Mouse (Mus musculus) hindbrain, embryonic 15.5 days (tissue): ENCODE results near the gene S100a5. TPM values are rescaled to one million over a fixed set of nuclear protein-coding genes. Genes with fewer than 3 reads are reported as not detected.
A peak's percentile ranks its signal among the peaks of the same experiment; 100 is the strongest.

ENCODE experiments used
- ATAC-seq: fragments of 200-750 bp; cut with Nextera tagmentation; 2 replicates; pipeline ENCODE4 v1.8.0; 2017; ENCODE audit warnings: low read depth, moderate number of reproducible peaks, moderate TSS enrichment; ENCODE audit not compliant: low FRiP score
- H3K27ac ChIP-seq: fragments of 300-500 bp; sonication (generic); replicated peaks from 2 replicates; pipeline ENCODE4 v1.5.1; 2015; ENCODE audit warnings: mild to moderate bottlenecking, inconsistent platforms
- H3K27me3 ChIP-seq: fragments of 300-500 bp; sonication (generic); 2 replicates; pipeline ENCODE4 v1.6.1; 2015; ENCODE audit warnings: control low read depth, inconsistent platforms
- H3K36me3 ChIP-seq: fragments of 300-500 bp; sonication (generic); 2 replicates; pipeline ENCODE4 v1.6.1; 2015; ENCODE audit warnings: control low read depth, inconsistent platforms
- H3K4me1 ChIP-seq: fragments of 300-500 bp; sonication (generic); replicated peaks from 2 replicates; pipeline ENCODE4 v1.6.1; 2015; ENCODE audit warnings: control low read depth, inconsistent platforms
- H3K4me2 ChIP-seq: fragments of 300-500 bp; sonication (generic); 2 replicates; pipeline ENCODE4 v1.6.1; 2015; ENCODE audit warnings: moderate library complexity, mild to moderate bottlenecking, inconsistent platforms
- H3K4me3 ChIP-seq: fragments of 300-500 bp; sonication (generic); 2 replicates; pipeline ENCODE4 v1.5.1; 2015; ENCODE audit warnings: mild to moderate bottlenecking, inconsistent platforms
- H3K9ac ChIP-seq: fragments of 300-500 bp; sonication (generic); 2 replicates; pipeline ENCODE4 v1.6.1; 2015; ENCODE audit warnings: inconsistent platforms
- H3K9me3 ChIP-seq: fragments of 300-500 bp; sonication (generic); 2 replicates; pipeline ENCODE4 v1.6.1; 2016; ENCODE audit warnings: control low read depth, inconsistent platforms
- WGBS: fragments of 180-500 bp; shearing (Covaris S2); methylation state at CpG from one replicate; pipeline ENCODE4 v1.1.7; 2015; 5-methylcytosine and 5-hydroxymethylcytosine counted together
- polyA plus RNA-seq: library from polyadenylated mRNA; unstranded; fragments of >200 nt; fragmentation: Nextera tagmentation; extraction: Ambion mirVana; gene quantifications from 2 replicates; pipeline ENCODE4 v1.2.1, GENCODE M21; 2015

S100a5 gene
- polyA plus RNA-seq, 1 experiment from 2014 or later = not detected

DNA sequence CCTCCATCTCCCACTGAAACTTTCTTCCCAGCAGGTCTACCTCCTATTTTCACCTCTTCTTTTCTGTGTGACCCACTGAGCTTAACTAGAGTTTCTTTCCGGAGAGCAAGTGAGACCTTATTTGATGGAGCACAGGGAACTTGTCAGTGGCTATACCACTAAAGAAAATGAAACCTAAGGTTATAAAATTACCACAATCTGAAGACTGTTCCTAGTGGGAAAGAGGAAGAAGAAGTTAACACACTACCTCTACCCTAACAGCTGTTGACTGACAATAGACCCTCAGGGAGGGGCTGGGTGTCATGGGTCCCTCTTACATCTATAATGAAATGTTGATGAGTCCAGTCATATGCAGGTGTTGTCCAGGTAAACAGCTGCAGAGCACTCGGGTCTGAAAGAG, 23.7 kb downstream of the S100a5 start:
- no peak for ATAC-seq
- H3K9me3 ChIP-seq = no peaks in the 10 kb centered on the region
- H3K4me2 ChIP-seq = no peak overlapping the region
- H3K4me1 ChIP-seq = no peaks in the 10 kb centered on the region
- no peak overlapping the region for H3K4me3 ChIP-seq
- H3K9ac ChIP-seq = no peak overlapping the region
- H3K27ac ChIP-seq = no peak overlapping the region
- no peaks in the 10 kb centered on the region for H3K27me3 ChIP-seq
- no peaks in the 10 kb centered on the region for H3K36me3 ChIP-seq
- 86% methylated on average over 2 of the region's 2 CpGs for WGBS

DNA sequence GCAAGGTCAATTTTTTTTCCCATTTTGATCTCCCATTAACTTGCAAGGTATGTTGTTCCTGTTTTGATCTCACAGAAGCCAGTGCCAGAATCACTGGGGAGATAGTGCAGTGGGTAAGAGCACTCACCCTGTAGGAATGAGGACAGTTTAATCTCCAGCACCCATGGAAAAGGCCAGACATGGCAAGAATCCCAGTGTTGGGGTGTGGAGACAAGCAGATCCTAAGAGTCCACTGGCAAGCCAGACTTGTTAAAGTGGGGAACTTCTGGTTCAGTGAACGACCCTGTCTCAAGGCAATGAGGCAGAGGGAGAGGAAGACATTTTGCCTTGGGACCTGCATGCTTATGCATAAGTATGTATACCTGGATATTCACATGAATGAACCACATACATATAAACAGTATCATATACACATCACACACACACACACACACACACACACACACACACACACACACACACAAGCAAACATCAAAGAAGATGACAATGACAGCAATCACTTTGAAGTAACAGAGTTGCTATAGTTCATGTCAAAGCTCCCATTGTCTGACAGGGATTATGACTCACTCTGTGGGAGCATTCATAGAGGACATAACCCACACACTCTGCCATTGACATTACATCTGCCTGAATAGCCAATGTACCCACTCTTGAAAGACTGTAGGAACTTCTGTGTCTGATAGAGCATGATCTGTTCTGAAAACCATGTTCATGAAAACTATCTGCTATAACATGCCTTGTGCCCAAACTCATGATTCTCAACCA, 30.4 kb downstream of the S100a5 start:
- Histone ChIP-seq H3K4me1 (no peaks in the 10 kb centered on the region), H3K9me3 (no peaks in the 10 kb centered on the region), H3K27ac (no peak overlapping the region), H3K4me2 (no peak overlapping the region), H3K4me3 (no peak overlapping the region), H3K36me3 (no peaks in the 10 kb centered on the region), H3K9ac (no peak overlapping the region), H3K27me3 (no peaks in the 10 kb centered on the region)
- ATAC-seq = no peak
- WGBS = 91% methylated on average over 1 of the region's 1 CpGs

DNA sequence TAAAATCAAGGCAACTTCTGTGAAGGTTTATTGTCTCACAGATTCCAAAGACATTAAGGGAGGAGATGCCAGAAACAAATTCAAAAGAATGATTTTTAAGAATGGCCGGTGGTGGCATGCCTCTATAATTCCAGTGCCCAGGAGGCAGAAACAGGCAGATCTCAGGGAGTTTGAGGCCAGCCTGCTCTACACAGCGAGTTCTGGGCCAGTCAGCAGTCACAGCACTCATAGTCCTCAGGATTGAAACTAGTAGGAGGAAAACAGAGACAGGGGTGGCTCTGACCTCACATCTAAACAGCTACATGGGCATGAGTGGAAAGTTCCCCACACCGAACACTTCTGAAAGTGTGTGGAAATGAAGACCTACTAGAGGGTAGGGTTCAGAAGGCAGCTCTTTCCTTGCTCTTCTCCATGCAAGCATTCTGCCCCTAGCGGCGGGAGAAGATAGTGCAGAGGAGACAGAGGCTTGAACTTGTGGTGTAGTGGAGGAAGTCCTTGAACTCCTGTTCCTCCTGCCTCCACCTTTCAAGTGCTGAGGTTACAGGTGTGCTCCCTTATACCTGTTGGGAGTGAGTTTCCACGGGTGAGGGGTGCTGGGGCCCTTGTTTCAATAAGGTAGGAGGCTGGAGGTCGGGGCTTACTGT, 31.3 kb downstream of the S100a5 start:
- H3K9me3 ChIP-seq = no peaks in the 10 kb centered on the region
- H3K36me3 ChIP-seq = no peaks in the 10 kb centered on the region
- H3K4me1 ChIP-seq = no peaks in the 10 kb centered on the region
- no peak overlapping the region for H3K4me2 ChIP-seq
- no peak overlapping the region for H3K9ac ChIP-seq
- H3K27ac ChIP-seq = no peak overlapping the region
- no peaks in the 10 kb centered on the region for H3K27me3 ChIP-seq
- 53% methylated on average over 7 of the region's 7 CpGs for WGBS
- ATAC-seq = no peak
- no peak overlapping the region for H3K4me3 ChIP-seq

DNA sequence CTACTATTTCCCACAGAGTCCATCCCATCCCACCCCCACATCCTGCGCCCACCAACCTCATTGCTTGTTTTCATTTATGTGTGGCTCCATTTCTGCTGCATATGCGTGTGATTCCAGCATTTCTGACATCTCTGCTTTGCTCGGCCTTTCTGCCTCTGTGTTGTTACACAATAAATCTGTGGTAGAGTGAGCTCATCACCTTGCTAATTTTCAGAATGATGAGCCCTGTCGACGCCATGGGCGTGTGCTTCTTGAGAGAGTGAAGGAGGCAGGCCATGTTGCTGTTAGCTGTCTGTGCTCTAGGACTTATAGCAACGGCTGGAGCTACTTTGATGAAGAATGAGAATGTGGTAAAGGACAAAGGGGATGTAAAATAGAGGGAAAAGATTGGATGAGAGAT, 32.7 kb downstream of the S100a5 start:
- Histone ChIP-seq H3K27ac (no peak overlapping the region), H3K9me3 (no peaks in the 10 kb centered on the region), H3K4me1 (no peaks in the 10 kb centered on the region), H3K4me2 (no peak overlapping the region), H3K27me3 (no peaks in the 10 kb centered on the region), H3K4me3 (no peak overlapping the region), H3K9ac (no peak overlapping the region), H3K36me3 (no peaks in the 10 kb centered on the region)
- 86% methylated on average over 7 of the region's 7 CpGs for WGBS
- no peak for ATAC-seq

DNA sequence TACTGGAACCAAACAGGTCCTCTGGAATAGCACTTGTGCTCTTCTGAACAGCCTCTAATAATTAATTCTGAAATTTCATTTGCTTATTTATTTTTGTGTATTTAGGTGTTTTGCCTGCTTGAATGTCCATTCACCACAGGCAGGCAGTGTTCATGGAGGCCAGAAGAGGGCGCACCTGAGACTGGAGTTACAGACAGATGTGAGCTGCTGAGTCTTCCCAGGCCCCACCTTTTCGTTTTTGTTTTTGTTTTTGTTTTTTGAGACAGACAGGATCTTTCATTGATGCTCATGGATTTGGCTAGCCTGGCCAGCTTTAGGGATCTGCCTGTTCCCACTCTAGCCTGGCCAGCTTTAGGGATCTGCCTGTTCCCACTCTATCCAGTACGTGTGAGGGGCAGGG, 35.9 kb downstream of the S100a5 start:
- no peak overlapping the region for H3K4me3 ChIP-seq
- no peak overlapping the region for H3K9ac ChIP-seq
- no peaks in the 10 kb centered on the region for H3K9me3 ChIP-seq
- H3K4me1 ChIP-seq = no peaks in the 10 kb centered on the region
- ATAC-seq = no peak
- WGBS = 48% methylated on average over 3 of the region's 3 CpGs
- H3K27ac ChIP-seq = no peak overlapping the region
- H3K4me2 ChIP-seq = no peak overlapping the region
- H3K27me3 ChIP-seq = no peaks in the 10 kb centered on the region
- no peaks in the 10 kb centered on the region for H3K36me3 ChIP-seq

DNA sequence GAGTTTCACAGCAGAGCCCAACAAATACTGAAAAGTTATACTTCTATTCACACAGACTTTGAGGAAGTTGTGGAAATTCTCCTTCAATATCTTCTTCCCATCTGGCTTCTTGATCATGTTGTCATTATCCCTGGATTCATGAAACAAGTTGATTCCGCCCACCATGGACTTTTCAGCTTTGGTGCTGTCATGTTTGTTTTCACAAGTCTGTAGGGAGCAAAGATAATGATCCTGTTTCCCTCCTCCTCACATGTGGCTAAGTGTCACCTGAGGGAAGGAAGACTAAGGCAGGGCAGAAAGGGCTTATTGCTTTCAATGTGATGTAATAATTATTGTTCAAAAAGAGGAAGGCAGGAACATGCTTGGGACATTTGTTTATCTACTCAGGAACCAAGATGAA, 39.0 kb downstream of the S100a5 start:
- ATAC-seq = no peak

DNA sequence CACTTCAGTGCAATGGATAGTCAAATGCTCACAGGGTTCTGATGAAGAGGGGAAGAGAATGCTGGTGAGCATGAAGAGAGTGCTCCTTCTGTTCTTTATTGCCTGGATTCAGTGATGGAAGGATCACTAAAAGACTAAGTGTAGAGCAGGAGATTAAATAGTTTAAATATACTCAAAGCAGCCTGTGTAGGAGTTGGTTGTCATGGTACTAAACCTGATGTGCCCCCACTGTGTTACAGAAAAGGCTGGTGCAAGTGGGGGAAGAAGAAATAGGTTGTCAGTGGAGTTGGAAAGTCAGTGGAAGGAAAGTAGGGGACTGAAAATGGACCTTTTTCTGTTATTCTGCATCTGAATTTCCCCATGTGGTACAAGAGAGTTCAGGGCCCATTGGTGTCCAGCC, 40.7 kb downstream of the S100a5 start:
- ATAC-seq = no peak
- Histone ChIP-seq H3K27ac (no peak overlapping the region), H3K36me3 (no peaks in the 10 kb centered on the region), H3K4me3 (no peak overlapping the region), H3K9ac (no peak overlapping the region), H3K4me1 (no peaks in the 10 kb centered on the region), H3K4me2 (no peak overlapping the region), H3K27me3 (no peaks in the 10 kb centered on the region), H3K9me3 (no peaks in the 10 kb centered on the region)

More for the DNA sequence above, 39.0 kb downstream of the S100a5 start:
- H3K4me3 ChIP-seq = no peak overlapping the region
- H3K4me1 ChIP-seq = no peaks in the 10 kb centered on the region
- H3K4me2 ChIP-seq = no peak overlapping the region
- no peaks in the 10 kb centered on the region for H3K36me3 ChIP-seq
- no peaks in the 10 kb centered on the region for H3K27me3 ChIP-seq
- 83% methylated on average over 1 of the region's 1 CpGs for WGBS
- no peak overlapping the region for H3K9ac ChIP-seq
- H3K27ac ChIP-seq = no peak overlapping the region
- no peaks in the 10 kb centered on the region for H3K9me3 ChIP-seq

DNA sequence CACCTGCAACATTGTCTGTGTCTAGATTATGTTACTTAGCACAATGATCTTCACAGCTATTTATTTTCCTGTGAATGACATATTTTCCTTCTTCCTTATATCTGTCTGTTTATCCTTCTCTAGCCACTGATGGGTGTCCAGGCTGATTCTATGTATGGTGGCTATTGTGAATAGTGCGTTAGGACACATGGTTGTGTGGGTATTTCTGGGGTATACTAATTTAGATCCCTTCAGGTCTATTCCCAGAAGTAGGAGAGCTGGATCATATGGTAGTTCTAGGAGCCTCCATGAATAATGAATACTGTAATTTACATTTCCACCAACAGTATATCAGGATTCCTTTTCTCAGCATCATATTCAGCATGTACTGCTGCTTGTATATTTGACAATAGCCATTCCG, 41.5 kb downstream of the S100a5 start:
- WGBS = 81% methylated on average over 2 of the region's 2 CpGs
- H3K9ac ChIP-seq = no peak overlapping the region
- no peak overlapping the region for H3K4me3 ChIP-seq
- H3K4me2 ChIP-seq = no peak overlapping the region
- no peak overlapping the region for H3K27ac ChIP-seq
- no peaks in the 10 kb centered on the region for H3K9me3 ChIP-seq
- no peaks in the 10 kb centered on the region for H3K36me3 ChIP-seq
- ATAC-seq = no peak
- no peaks in the 10 kb centered on the region for H3K4me1 ChIP-seq
- no peaks in the 10 kb centered on the region for H3K27me3 ChIP-seq

DNA sequence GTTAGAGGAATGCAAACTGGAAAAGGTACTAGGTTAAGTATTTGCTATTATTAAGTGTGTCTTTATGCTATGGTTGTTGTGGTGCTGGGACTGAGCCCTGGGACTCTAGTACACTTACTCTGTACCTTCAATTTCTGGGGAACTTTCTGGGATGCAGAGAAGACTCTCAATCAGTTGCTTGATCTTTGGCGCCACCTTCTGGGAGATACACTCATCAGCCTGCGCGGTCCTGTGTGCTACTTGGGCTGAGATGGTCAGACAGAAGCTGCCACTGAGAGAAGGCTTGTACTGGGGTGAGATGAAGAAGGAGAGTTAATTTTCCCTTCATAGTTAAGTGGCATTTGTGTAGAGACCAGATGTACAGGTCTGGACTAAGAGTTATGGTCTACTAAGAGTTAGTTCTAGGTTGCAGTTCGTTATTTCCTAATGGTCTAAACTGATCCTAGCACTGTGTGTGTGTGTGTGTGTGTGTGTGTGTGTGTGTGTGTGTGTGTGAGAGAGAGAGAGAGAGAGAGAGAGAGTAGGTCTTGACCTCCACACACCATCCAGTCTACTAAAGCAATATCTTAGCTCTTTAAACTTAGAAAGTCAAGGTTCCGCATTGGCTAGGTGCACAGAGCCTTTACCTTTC, 44.7 kb downstream of the S100a5 start:
- WGBS = 35% methylated on average over 5 of the region's 5 CpGs
- Histone ChIP-seq H3K4me2 (no peak overlapping the region), H3K27me3 (no peaks in the 10 kb centered on the region), H3K27ac (no peak overlapping the region), H3K36me3 (no peaks in the 10 kb centered on the region), H3K4me1 (no peaks in the 10 kb centered on the region), H3K9me3 (no peaks in the 10 kb centered on the region), H3K4me3 (no peak overlapping the region), H3K9ac (no peak overlapping the region)
- peak; percentile 93 for ATAC-seq

DNA sequence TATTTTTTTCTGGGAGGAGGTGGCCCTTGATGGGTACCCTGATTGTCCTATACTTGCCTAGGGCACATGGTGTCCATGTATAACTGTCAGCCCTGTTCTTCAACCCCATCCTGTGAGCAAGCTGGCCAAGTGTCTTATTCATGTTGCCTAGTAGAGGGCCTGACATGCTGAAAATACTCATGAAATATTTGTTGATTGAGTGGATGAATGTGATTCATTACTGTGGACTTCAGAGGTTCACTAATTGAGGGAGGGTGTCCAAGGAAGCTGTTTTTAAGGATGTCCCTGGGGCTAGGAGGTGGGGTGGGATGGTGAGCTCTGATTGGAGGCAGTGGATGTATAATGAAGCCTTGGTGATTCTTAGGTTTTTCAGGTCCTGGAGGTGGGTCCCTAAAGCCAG, 45.4 kb downstream of the S100a5 start, which contains the start of gene S100a7a:
TSS of gene S100a7a (plus strand) at position 301 of the 400 bp plus-strand sequence.
- Histone ChIP-seq H3K4me2 (no peak within 1 kb of the TSS), H3K27me3 (no peaks in the 10 kb centered on the region), H3K4me1 (no peaks in the 10 kb centered on the region), H3K9me3 (no peaks in the 10 kb centered on the region), H3K4me3 (no peak within 1 kb of the TSS), H3K9ac (no peak within 1 kb of the TSS), H3K27ac (no peak within 1 kb of the TSS), H3K36me3 (no peaks in the 10 kb centered on the region)
- no peak for ATAC-seq

DNA sequence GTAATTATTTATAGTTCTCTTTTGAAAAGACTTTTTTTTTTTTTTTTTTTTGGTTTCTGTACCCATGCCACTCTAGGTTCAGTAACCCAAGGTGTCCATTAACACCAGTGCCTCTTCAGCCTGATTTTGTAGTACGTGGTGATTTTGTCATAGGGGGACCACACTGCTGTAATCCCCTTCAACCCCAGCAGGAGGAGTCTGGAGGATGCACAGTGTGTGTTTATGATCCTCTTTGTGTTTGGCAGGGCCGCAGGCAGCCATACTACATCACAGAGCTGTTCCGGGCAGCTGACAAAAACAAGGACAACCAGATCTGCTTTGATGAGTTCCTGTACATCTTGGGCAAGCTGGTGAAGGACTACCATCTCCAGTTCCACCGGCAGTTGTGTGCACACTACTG, 49.1 kb downstream of the S100a5 start:
- Histone ChIP-seq H3K4me3 (no peak overlapping the region), H3K36me3 (no peaks in the 10 kb centered on the region), H3K9me3 (no peaks in the 10 kb centered on the region), H3K27me3 (no peaks in the 10 kb centered on the region), H3K9ac (no peak overlapping the region), H3K4me1 (no peaks in the 10 kb centered on the region), H3K27ac (no peak overlapping the region), H3K4me2 (no peak overlapping the region)
- ATAC-seq = no peak
- WGBS = 77% methylated on average over 4 of the region's 4 CpGs

DNA sequence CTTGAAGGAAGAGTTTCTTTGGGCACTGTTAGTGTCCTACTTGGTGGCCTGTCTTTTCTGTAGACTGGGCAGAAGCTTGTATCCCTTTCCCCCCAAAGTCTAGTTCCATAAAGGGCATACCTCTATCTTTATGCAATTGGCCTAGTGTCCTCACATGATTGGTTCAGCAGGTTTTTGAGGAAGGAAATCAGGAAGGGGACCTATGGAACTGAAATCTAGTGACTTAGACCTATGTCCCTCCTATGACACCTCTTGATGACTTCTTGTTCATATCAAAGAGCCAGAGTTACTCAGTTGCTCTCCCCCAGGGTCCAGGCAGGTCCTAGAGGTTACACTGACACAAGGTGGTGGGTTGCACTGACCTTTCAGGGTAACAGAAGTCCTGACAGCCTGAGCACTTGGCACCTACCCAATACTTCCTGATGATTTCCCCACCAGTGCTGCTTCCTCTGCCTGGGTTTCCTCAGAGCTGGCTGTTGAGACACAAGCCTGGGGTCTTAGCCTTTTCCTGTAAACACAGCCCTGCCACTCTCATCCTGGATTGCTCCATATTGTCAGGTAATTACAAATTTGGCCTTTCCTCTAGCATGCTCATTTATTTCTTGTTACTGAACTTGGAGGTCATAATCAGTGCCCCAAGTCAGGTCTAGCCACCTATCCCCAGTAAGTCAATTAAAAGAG, 51.2 kb downstream of the S100a5 start:
- Histone ChIP-seq H3K27me3 (no peaks in the 10 kb centered on the region), H3K9me3 (no peaks in the 10 kb centered on the region), H3K36me3 (no peaks in the 10 kb centered on the region), H3K9ac (no peak overlapping the region), H3K4me1 (no peaks in the 10 kb centered on the region), H3K4me2 (no peak overlapping the region), H3K27ac (no peak overlapping the region), H3K4me3 (no peak overlapping the region)
- ATAC-seq = no peak
